Mouse (Mus musculus): Measurements from ENCODE around the gene Gstp2.

DNA sequence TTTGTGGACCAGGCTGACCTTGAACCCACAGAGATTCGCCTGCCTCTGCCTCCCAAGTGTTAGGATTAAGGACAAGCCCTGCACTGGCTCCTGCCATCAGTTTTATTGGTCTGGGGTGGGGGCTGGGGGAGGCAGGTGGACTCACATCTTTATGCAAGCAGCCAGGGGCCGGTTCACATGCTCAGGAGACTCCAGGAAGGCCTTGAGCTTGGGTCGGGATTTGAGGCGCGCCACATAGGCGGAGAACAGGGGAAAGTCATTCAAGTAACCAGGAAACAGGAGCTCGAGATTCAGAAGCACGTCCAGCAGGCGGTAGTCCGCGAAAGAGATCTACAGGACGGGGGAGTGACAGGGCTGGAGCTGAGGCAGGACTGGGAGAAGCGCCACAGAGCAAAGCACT, 11.6 kb upstream of the Gstp2 start:
- no peak for TF ChIP-seq CTCF (IDR thresholded peaks at IDR 0.05; ENCODE audit: low read depth)
- TF ChIP-seq EP300 (IDR thresholded peaks at IDR 0.05; ENCODE audit: low read depth) = no peak

All from liver, postnatal 0 days (tissue).